Mouse (Mus musculus): ENCODE measurements around the gene Heatr9. TPM values are rescaled to one million over a fixed set of nuclear protein-coding genes. Genes with fewer than 3 reads are reported as not detected.
A peak's percentile ranks its signal among the peaks of the same experiment; 100 is the strongest.

The Heatr9 gene
- polyA plus RNA-seq (2016; fragmentation: Nextera tagmentation; extraction: Ambion mirVana): not detected in 2 replicates

- no peak for ATAC-seq (ENCODE audit: low FRiP score)
- Histone ChIP-seq H3K9me3 (replicated peaks) (no peaks in the 10 kb centered on the region), H3K4me2 (replicated peaks) (no peak within 1 kb of the TSS), H3K9ac (no peak within 1 kb of the TSS), H3K36me3 (no peaks in the 10 kb centered on the region), H3K4me3 (no peak within 1 kb of the TSS), H3K27ac (no peak within 1 kb of the TSS), H3K27me3 (no peaks in the 10 kb centered on the region), H3K4me1 (no peaks in the 10 kb centered on the region)
- WGBS: 83% methylated on average over 3 of the region's 3 CpGs
Observed at GRCm38 (mm10) chr11:83522075-83522474, at the start of gene Heatr9. Heatr9 (minus strand) TSS chr11:83522175.

- Histone ChIP-seq H3K4me3 (no peak overlapping the region), H3K4me1 (no peaks in the 10 kb centered on the region), H3K4me2 (replicated peaks) (no peak overlapping the region), H3K9ac (no peak overlapping the region), H3K9me3 (replicated peaks) (no peaks in the 10 kb centered on the region), H3K27me3 (no peaks in the 10 kb centered on the region), H3K27ac (no peak overlapping the region), H3K36me3 (no peaks in the 10 kb centered on the region)
- ATAC-seq (ENCODE audit: low FRiP score): no peak
- WGBS: 79% methylated on average over 2 of the region's 2 CpGs
Observed at GRCm38 (mm10) chr11:83570189-83570588, 48.2 kb upstream of the Heatr9 start.

- Histone ChIP-seq H3K4me2 (replicated peaks) (no peak overlapping the region), H3K9me3 (replicated peaks) (no peaks in the 10 kb centered on the region), H3K9ac (no peak overlapping the region), H3K36me3 (no peaks in the 10 kb centered on the region), H3K4me3 (no peak overlapping the region), H3K27ac (no peak overlapping the region), H3K27me3 (no peaks in the 10 kb centered on the region), H3K4me1 (no peaks in the 10 kb centered on the region)
- WGBS: 94% methylated on average over 7 of the region's 7 CpGs
- no peak for ATAC-seq (ENCODE audit: low FRiP score)
Observed at GRCm38 (mm10) chr11:83569249-83569648, 47.3 kb upstream of the Heatr9 start.

- no peak for ATAC-seq (ENCODE audit: low FRiP score)
- no peak overlapping the region for H3K4me2 ChIP-seq (replicated peaks)
- no peaks in the 10 kb centered on the region for H3K9me3 ChIP-seq (replicated peaks)
- H3K36me3 ChIP-seq: no peaks in the 10 kb centered on the region
- no peak overlapping the region for H3K4me3 ChIP-seq
- H3K9ac ChIP-seq: no peak overlapping the region
- no peaks in the 10 kb centered on the region for H3K4me1 ChIP-seq
- H3K27ac ChIP-seq: no peak overlapping the region
- 87% methylated on average over 3 of the region's 3 CpGs for WGBS
- no peaks in the 10 kb centered on the region for H3K27me3 ChIP-seq
Observed at GRCm38 (mm10) chr11:83568786-83569185, 46.8 kb upstream of the Heatr9 start.

GRCm38 (mm10) chr11:83568061-83568460 lies 46.1 kb upstream of the Heatr9 start:
- ATAC-seq (ENCODE audit: low FRiP score): no peak
- Histone ChIP-seq H3K4me1 (no peaks in the 10 kb centered on the region), H3K27me3 (no peaks in the 10 kb centered on the region), H3K4me2 (replicated peaks) (no peak overlapping the region), H3K9me3 (replicated peaks) (no peaks in the 10 kb centered on the region), H3K4me3 (no peak overlapping the region), H3K36me3 (no peaks in the 10 kb centered on the region), H3K27ac (no peak overlapping the region), H3K9ac (no peak overlapping the region)
- 92% methylated on average over 9 of the region's 9 CpGs for WGBS

GRCm38 (mm10) chr11:83567311-83567710 lies 45.3 kb upstream of the Heatr9 start:
- Histone ChIP-seq H3K4me3 (no peak overlapping the region), H3K4me2 (replicated peaks) (no peak overlapping the region), H3K9me3 (replicated peaks) (no peaks in the 10 kb centered on the region), H3K36me3 (no peaks in the 10 kb centered on the region), H3K9ac (no peak overlapping the region), H3K27ac (no peak overlapping the region), H3K27me3 (no peaks in the 10 kb centered on the region), H3K4me1 (no peaks in the 10 kb centered on the region)
- 73% methylated on average over 7 of the region's 7 CpGs for WGBS
- ATAC-seq (ENCODE audit: low FRiP score): no peak

GRCm38 (mm10) chr11:83566617-83567016 lies 44.6 kb upstream of the Heatr9 start:
- Histone ChIP-seq H3K4me3 (no peak overlapping the region), H3K9me3 (replicated peaks) (no peaks in the 10 kb centered on the region), H3K4me2 (replicated peaks) (no peak overlapping the region), H3K36me3 (no peaks in the 10 kb centered on the region), H3K9ac (no peak overlapping the region), H3K27ac (no peak overlapping the region), H3K4me1 (no peaks in the 10 kb centered on the region), H3K27me3 (no peaks in the 10 kb centered on the region)
- ATAC-seq (ENCODE audit: low FRiP score): no peak

GRCm38 (mm10) chr11:83563754-83564153 lies 41.8 kb upstream of the Heatr9 start:
- Histone ChIP-seq H3K4me2 (replicated peaks) (no peak overlapping the region), H3K4me3 (no peak overlapping the region), H3K27me3 (no peaks in the 10 kb centered on the region), H3K9ac (no peak overlapping the region), H3K27ac (no peak overlapping the region), H3K36me3 (no peaks in the 10 kb centered on the region), H3K9me3 (replicated peaks) (no peaks in the 10 kb centered on the region), H3K4me1 (no peaks in the 10 kb centered on the region)
- ATAC-seq (ENCODE audit: low FRiP score): no peak
- WGBS: 83% methylated on average over 2 of the region's 2 CpGs

- no peaks in the 10 kb centered on the region for H3K4me1 ChIP-seq
- 72% methylated on average over 6 of the region's 6 CpGs for WGBS
- H3K27me3 ChIP-seq: no peaks in the 10 kb centered on the region
- no peak overlapping the region for H3K27ac ChIP-seq
- no peak overlapping the region for H3K9ac ChIP-seq
- no peak for ATAC-seq (ENCODE audit: low FRiP score)
- no peaks in the 10 kb centered on the region for H3K9me3 ChIP-seq (replicated peaks)
- H3K36me3 ChIP-seq: no peaks in the 10 kb centered on the region
- H3K4me3 ChIP-seq: no peak overlapping the region
- no peak overlapping the region for H3K4me2 ChIP-seq (replicated peaks)
Observed at GRCm38 (mm10) chr11:83562311-83562887, 40.4 kb upstream of the Heatr9 start.

GRCm38 (mm10) chr11:83560405-83560804 lies 38.4 kb upstream of the Heatr9 start:
- Histone ChIP-seq H3K4me1 (peaks cover 7% of the 10 kb centered on the region), H3K27ac (no peak overlapping the region), H3K4me2 (replicated peaks) (no peak overlapping the region), H3K9ac (no peak overlapping the region), H3K9me3 (replicated peaks) (no peaks in the 10 kb centered on the region), H3K4me3 (no peak overlapping the region), H3K27me3 (no peaks in the 10 kb centered on the region), H3K36me3 (no peaks in the 10 kb centered on the region)
- no peak for ATAC-seq (ENCODE audit: low FRiP score)
- WGBS: 79% methylated on average over 6 of the region's 6 CpGs

GRCm38 (mm10) chr11:83557074-83557473 lies 35.1 kb upstream of the Heatr9 start:
- H3K9me3 ChIP-seq (replicated peaks): no peaks in the 10 kb centered on the region
- H3K9ac ChIP-seq: no peak overlapping the region
- ATAC-seq (ENCODE audit: low FRiP score): peak; percentile 26; the same call in 1 of the 2 replicates
- H3K4me1 ChIP-seq: peaks cover 7% of the 10 kb centered on the region
- no peaks in the 10 kb centered on the region for H3K27me3 ChIP-seq
- 55% methylated on average over 10 of the region's 10 CpGs for WGBS
- H3K27ac ChIP-seq: no peak overlapping the region
- H3K4me2 ChIP-seq (replicated peaks): no peak overlapping the region
- no peaks in the 10 kb centered on the region for H3K36me3 ChIP-seq
- H3K4me3 ChIP-seq: no peak overlapping the region

- H3K9ac ChIP-seq: peak overlapping the region; percentile 39; the same call in 1 of the 2 replicates
- 30% methylated on average over 8 of the region's 8 CpGs for WGBS
- H3K9me3 ChIP-seq (replicated peaks): no peaks in the 10 kb centered on the region
- no peaks in the 10 kb centered on the region for H3K27me3 ChIP-seq
- no peak overlapping the region for H3K4me3 ChIP-seq
- 0 out of 2 replicates have a peak, but pooled peaks have one; percentile 16 for ATAC-seq (ENCODE audit: low FRiP score)
- no peaks in the 10 kb centered on the region for H3K36me3 ChIP-seq
- H3K4me1 ChIP-seq: peaks cover 7% of the 10 kb centered on the region
- no peak overlapping the region for H3K4me2 ChIP-seq (replicated peaks)
- no peak overlapping the region for H3K27ac ChIP-seq
Observed at GRCm38 (mm10) chr11:83556085-83556781, 34.3 kb upstream of the Heatr9 start.

- H3K4me3 ChIP-seq: no peak overlapping the region
- no peak for ATAC-seq (ENCODE audit: low FRiP score)
- WGBS: 86% methylated on average over 5 of the region's 5 CpGs
- H3K27me3 ChIP-seq: no peaks in the 10 kb centered on the region
- no peak overlapping the region for H3K4me2 ChIP-seq (replicated peaks)
- H3K36me3 ChIP-seq: no peaks in the 10 kb centered on the region
- peaks cover 2% of the 10 kb centered on the region for H3K4me1 ChIP-seq
- no peaks in the 10 kb centered on the region for H3K9me3 ChIP-seq (replicated peaks)
- no peak overlapping the region for H3K27ac ChIP-seq
- H3K9ac ChIP-seq: no peak overlapping the region
Observed at GRCm38 (mm10) chr11:83551668-83552067, 29.7 kb upstream of the Heatr9 start.

Data from hindbrain, embryonic 12.5 days (tissue).